Mouse (Mus musculus): ENCODE results near the gene Irf2bpl. TPM values are rescaled to one million over a fixed set of nuclear protein-coding genes. Genes with fewer than 3 reads are reported as not detected.

The Irf2bpl gene
- total RNA-seq, 2 experiments from 2014 or later = 18.6 to 23.7 TPM

GRCm38 (mm10) chr12:86888130-86889069 lies 3.8 kb upstream of the Irf2bpl start:
- DNase-seq = peak; percentile 81 to 86
- intact Hi-C loops (cut with DNase I) = no loop called here

GRCm38 (mm10) chr12:86887381-86888129 lies 3.0 kb upstream of the Irf2bpl start:
- intact Hi-C loops (cut with DNase I) = no loop called here

GRCm38 (mm10) chr12:86886446-86886965 lies 1.9 kb upstream of the Irf2bpl start:
- no peak for DNase-seq
- intact Hi-C loops (cut with DNase I) = no loop called here

More at GRCm38 (mm10) chr12:86887381-86888129, 3.0 kb upstream of the Irf2bpl start:
- no peak for DNase-seq

GRCm38 (mm10) chr12:86885746-86886145 lies 1.1 kb upstream of the Irf2bpl start:
- intact Hi-C loops (cut with DNase I) = no loop called here
- DNase-seq = no peak

GRCm38 (mm10) chr12:86885336-86885735 lies 738 bp upstream of the Irf2bpl start:
- DNase-seq = no peak
- intact Hi-C loops (cut with DNase I) = no loop called here

- intact Hi-C loops (cut with DNase I) = loop anchor here (2.0 to 5.0 kb wide), 3 partner anchors 51 to 83 kb away; no protein-coding TSS in a partner anchor
- peak; percentile 66 to 72 for DNase-seq
These were observed 1.1 kb downstream of the Irf2bpl start for GRCm38 (mm10) chr12:86883280-86884196.

- DNase-seq = no peak
- intact Hi-C loops (cut with DNase I) = loop anchor here (2.0 to 5.0 kb wide), 3 partner anchors 51 to 82 kb away; no protein-coding TSS in a partner anchor
These were observed 1.6 kb downstream of the Irf2bpl start for GRCm38 (mm10) chr12:86883019-86883279.

GRCm38 (mm10) chr12:86882279-86883018 lies 2.1 kb downstream of the Irf2bpl start:
- intact Hi-C loops (cut with DNase I) = loop anchor here (2.0 to 5.0 kb wide), 3 partner anchors 50 to 82 kb away; no protein-coding TSS in a partner anchor
- DNase-seq = peak; percentile 54 to 79

- DNase-seq = no peak
These were observed 2.8 kb downstream of the Irf2bpl start for GRCm38 (mm10) chr12:86881809-86882278.

GRCm38 (mm10) chr12:86880090-86880723 lies 4.4 kb downstream of the Irf2bpl start:
- intact Hi-C loops (cut with DNase I) = loop anchor here (5.0 kb wide), 2 partner anchors 48 to 63 kb away; no protein-coding TSS in a partner anchor
- DNase-seq = no peak

More at GRCm38 (mm10) chr12:86881809-86882278, 2.8 kb downstream of the Irf2bpl start:
- intact Hi-C loops (cut with DNase I) = loop anchor here (2.0 to 5.0 kb wide), 3 partner anchors 50 to 81 kb away; no protein-coding TSS in a partner anchor

GRCm38 (mm10) chr12:86879446-86880085 lies 5.0 kb downstream of the Irf2bpl start:
- no peak for DNase-seq

GRCm38 (mm10) chr12:86878426-86879353 lies 5.9 kb downstream of the Irf2bpl start:
- no peak for DNase-seq
- intact Hi-C loops (cut with DNase I) = no loop called here

More at GRCm38 (mm10) chr12:86879446-86880085, 5.0 kb downstream of the Irf2bpl start:
- intact Hi-C loops (cut with DNase I) = loop anchor here (5.0 kb wide), 2 partner anchors 47 to 62 kb away; no protein-coding TSS in a partner anchor

GRCm38 (mm10) chr12:86876981-86877380 lies 7.6 kb downstream of the Irf2bpl start:
- intact Hi-C loops (cut with DNase I) = no loop called here
- no peak for DNase-seq

- intact Hi-C loops (cut with DNase I) = no loop called here
- DNase-seq = no peak
These were observed 8.5 kb downstream of the Irf2bpl start for GRCm38 (mm10) chr12:86876116-86876515.

- intact Hi-C loops (cut with DNase I) = no loop called here
- no peak for DNase-seq
These were observed 12.1 kb downstream of the Irf2bpl start for GRCm38 (mm10) chr12:86872335-86873040.
